Mouse (Mus musculus) midbrain, embryonic 14.5 days (tissue): Measurements from ENCODE around the gene BC029722. TPM values are rescaled to one million over a fixed set of nuclear protein-coding genes. Genes with fewer than 3 reads are reported as not detected.

Experiments
- ATAC-seq: fragments of 200-750 bp; cut with Nextera tagmentation; 2 replicates; pipeline ENCODE4 v1.8.0; 2017; ENCODE audit warnings: moderate number of reproducible peaks, moderate library complexity; ENCODE audit not compliant: low FRiP score, low TSS enrichment
- DNase-seq: peaks from one replicate; pipeline ENCODE4 v3.0.0-alpha.2; 2015
- H3K27ac ChIP-seq: fragments of 300-500 bp; sonication (generic); replicated peaks from 2 replicates; pipeline ENCODE4 v1.5.1; 2014; ENCODE audit warnings: mild to moderate bottlenecking, low read depth, low read length, moderate library complexity
- H3K27me3 ChIP-seq: fragments of 300-500 bp; sonication (generic); 2 replicates; pipeline ENCODE4 v1.6.1; 2014; ENCODE audit warnings: low read length, control low read depth, mixed read lengths; ENCODE audit not compliant: control insufficient read depth, insufficient read depth
- H3K36me3 ChIP-seq: fragments of 300-500 bp; sonication (generic); 2 replicates; pipeline ENCODE4 v1.6.1; 2014; ENCODE audit warnings: low read length, control low read depth; ENCODE audit not compliant: control insufficient read depth, insufficient read depth
- H3K4me1 ChIP-seq: fragments of 300-500 bp; sonication (generic); 2 replicates; pipeline ENCODE4 v1.6.1; 2014; ENCODE audit warnings: mild to moderate bottlenecking, antibody characterized with exemption, low read length, control low read depth; ENCODE audit not compliant: control insufficient read depth, insufficient read depth
- H3K4me2 ChIP-seq: fragments of 300-500 bp; sonication (generic); 2 replicates; pipeline ENCODE4 v1.6.1; 2014; ENCODE audit warnings: mild to moderate bottlenecking, low read length, moderate library complexity
- H3K4me3 ChIP-seq: fragments of 300-500 bp; sonication (generic); replicated peaks from 2 replicates; pipeline ENCODE4 v1.5.1; 2014; ENCODE audit warnings: low read depth, low read length
- H3K9ac ChIP-seq: fragments of 300-500 bp; sonication (generic); replicated peaks from 2 replicates; pipeline ENCODE4 v1.6.1; 2014; ENCODE audit warnings: mild to moderate bottlenecking, low read length, moderate library complexity
- H3K9me3 ChIP-seq: fragments of 300-500 bp; sonication (generic); 2 replicates; pipeline ENCODE4 v1.6.1; 2016; ENCODE audit warnings: low read length, control low read depth, mixed read lengths; ENCODE audit not compliant: control insufficient read depth
- WGBS: fragments of 180-500 bp; shearing (Covaris S2); extraction: QIAGEN DNeasy Blood & Tissue Kit; methylation state at CpG from one replicate; pipeline ENCODE4 v1.1.7; 2014; 5-methylcytosine and 5-hydroxymethylcytosine counted together
- polyA plus RNA-seq: library from polyadenylated mRNA; unstranded; fragments of >200 nt; fragmentation: Nextera tagmentation; extraction: Ambion mirVana; gene quantifications from 2 replicates; pipeline ENCODE4 v1.2.1, GENCODE M21; 2014

The BC029722 gene
- polyA plus RNA-seq, 1 experiment from 2014 or later: 25.5 TPM

DNA sequence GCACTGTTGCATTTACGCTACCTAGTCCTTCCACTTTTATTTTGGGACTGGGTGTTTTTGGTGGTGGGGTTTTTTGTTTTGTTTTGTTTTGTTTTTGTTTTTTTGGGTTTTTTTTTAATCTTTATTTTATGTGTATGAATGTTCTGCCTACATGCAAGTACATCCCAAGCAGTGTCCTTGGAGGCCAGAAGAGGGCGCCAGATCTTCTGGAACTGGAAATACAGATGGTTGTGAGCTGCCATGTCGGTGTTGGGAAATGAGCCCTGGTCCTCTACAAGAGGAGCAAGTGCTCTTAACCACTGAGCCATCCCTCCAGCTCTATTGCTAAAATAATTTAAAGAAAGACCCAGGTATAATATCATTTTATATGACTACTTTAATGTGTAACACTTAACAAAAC, 16.5 kb downstream of the BC029722 start:
- Histone ChIP-seq H3K36me3 (peaks cover 41% of the 10 kb centered on the region), H3K9ac (no peak overlapping the region), H3K27me3 (no peaks in the 10 kb centered on the region), H3K27ac (no peak overlapping the region), H3K9me3 (no peaks in the 10 kb centered on the region), H3K4me2 (no peak overlapping the region), H3K4me3 (no peak overlapping the region), H3K4me1 (no peaks in the 10 kb centered on the region)
- no peak for ATAC-seq
- WGBS: 54% methylated on average over 3 of the region's 3 CpGs
- no peak for DNase-seq

DNA sequence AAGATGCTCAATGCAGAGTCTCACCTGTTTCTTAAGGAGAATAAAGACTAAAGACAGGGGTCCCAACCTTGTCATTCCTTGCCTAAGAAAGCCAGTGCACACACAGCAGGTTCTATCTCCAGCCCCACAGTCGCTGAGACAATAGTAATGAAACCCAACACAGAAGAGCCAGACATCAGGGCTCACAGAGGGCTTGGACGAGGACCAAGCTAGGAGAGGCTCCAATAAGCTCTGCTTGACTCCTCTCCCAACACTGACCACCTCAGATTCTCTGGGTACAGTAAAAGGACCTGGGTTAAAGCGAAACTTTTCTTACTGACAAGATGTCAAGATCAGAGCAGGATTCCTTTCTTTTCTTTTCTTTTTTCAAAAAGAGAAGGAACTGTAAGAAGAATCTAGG, 20.6 kb downstream of the BC029722 start:
- ATAC-seq: no peak
- 47% methylated on average over 3 of the region's 3 CpGs for WGBS

DNA sequence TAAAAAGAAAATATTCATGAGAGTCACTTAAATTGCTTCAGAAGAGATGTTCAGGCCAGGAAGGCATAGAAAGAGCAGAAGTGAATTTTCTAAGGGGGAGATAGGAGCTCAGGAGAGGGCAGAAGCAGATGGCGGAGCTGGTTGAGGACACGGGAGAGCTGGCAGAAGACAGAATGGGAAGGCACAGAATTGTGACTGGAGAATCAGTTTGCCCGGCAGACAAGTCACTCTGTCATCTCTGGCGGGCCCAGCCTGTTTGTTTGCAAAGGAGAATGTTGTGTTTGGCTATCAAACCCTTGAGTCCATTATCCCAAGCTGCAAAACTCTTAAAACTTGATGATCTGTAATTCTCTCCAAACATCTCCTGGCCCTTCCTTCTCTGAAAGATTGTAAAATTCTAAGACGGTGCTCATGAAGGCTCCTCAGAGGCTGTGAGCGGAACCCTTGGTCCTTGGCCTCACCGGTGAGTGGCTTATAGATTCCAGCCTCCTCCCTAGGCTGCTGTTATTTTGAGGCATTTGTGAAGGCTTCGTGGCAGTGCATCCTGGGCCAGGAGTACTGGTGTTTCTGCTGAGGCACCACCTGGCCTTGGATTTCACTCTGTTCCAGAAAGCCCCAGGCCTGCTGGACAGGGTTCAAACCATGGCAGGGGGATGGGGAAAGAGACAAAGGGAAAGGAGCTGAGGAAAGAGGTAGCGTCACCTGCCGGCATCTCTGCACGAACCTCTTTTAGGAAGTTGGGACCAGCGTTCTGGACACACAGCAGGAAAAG, 24.4 kb downstream of the BC029722 start:
- no peak for ATAC-seq
- H3K36me3 ChIP-seq: peaks cover 42% of the 10 kb centered on the region
- H3K4me3 ChIP-seq: no peak overlapping the region
- no peak overlapping the region for H3K9ac ChIP-seq
- no peaks in the 10 kb centered on the region for H3K4me1 ChIP-seq
- H3K27me3 ChIP-seq: no peaks in the 10 kb centered on the region
- no peaks in the 10 kb centered on the region for H3K9me3 ChIP-seq
- H3K27ac ChIP-seq: no peak overlapping the region
- no peak for DNase-seq
- WGBS: 88% methylated on average over 12 of the region's 12 CpGs
- no peak overlapping the region for H3K4me2 ChIP-seq

More for the DNA sequence above, 20.6 kb downstream of the BC029722 start:
- Histone ChIP-seq H3K9ac (no peak overlapping the region), H3K4me2 (no peak overlapping the region), H3K36me3 (peaks cover 57% of the 10 kb centered on the region), H3K9me3 (no peaks in the 10 kb centered on the region), H3K4me1 (no peaks in the 10 kb centered on the region), H3K27ac (no peak overlapping the region), H3K27me3 (no peaks in the 10 kb centered on the region), H3K4me3 (no peak overlapping the region)
- no peak for DNase-seq

DNA sequence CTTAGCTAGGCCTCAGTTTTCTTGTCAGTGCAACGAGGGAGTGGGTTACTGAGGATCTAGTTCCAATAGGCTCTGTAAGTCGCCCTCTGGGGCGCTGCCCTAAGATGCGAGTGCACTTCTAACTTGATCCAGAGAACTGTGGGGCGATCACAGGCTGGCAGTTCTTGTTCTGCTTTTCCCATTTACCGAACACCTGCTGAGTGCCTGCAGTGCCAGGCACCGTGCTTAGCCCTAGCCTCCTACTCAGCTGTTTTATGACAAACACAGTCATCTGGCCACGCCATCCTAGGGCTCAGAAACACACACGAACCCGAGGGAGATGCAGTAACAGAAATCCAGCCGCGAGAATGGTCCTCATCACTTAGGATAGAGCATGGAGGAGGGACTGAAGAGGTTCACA, 26.3 kb downstream of the BC029722 start:
- no peak for DNase-seq
- Histone ChIP-seq H3K27ac (no peak overlapping the region), H3K9me3 (no peaks in the 10 kb centered on the region), H3K4me1 (no peaks in the 10 kb centered on the region), H3K9ac (no peak overlapping the region), H3K27me3 (no peaks in the 10 kb centered on the region), H3K4me2 (no peak overlapping the region), H3K4me3 (no peak overlapping the region), H3K36me3 (peaks cover 27% of the 10 kb centered on the region)
- 31% methylated on average over 12 of the region's 12 CpGs for WGBS
- no peak for ATAC-seq

DNA sequence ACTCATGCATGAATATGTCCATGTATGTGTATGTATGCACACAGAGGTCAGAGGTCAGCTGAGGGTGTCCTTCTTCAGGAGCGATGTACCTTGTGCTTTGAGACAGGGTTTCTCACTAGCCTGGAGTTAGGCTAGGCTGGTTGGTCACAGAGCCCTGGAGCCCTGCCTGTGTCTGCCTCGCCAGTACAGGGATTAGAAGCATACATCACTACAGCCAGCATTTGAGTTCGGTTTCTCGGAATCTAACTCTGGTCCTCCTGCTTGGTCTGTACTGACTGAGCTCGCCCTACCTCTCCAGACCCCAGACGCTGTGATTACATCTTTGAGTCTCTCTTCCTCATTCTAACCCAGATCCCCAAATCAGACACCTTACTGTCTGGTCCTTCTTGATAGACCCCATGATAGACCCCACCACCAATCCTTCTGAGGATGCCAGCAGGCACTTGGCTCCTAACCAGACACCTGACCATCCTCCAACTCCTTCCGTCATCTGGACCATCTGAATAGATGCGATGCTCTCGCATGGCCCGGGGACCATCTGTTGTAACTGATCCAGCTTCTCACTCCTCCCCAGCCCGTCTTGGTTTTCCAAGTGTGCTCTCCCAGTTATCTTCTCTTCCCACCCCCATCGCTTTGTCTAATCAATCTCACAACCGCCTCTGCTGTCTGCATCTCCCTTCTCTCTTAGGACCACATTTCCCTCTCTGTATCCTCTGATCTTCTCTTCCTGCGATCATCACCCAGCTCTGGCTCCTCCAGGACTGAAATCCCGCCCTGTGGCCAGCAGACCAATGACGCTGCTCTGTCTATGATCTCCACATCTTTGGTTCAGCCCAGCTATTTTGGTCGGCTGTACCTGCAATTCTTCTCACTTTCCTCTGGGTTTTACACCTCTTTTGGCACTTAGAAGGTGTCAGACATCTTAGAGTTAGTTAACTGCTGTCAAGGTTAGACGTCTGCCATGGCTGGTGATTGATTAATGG, 31.0 kb downstream of the BC029722 start:
- no peaks in the 10 kb centered on the region for H3K4me1 ChIP-seq
- no peaks in the 10 kb centered on the region for H3K9me3 ChIP-seq
- H3K4me3 ChIP-seq: no peak overlapping the region
- no peak overlapping the region for H3K4me2 ChIP-seq
- H3K27me3 ChIP-seq: no peaks in the 10 kb centered on the region
- ATAC-seq: no peak
- 0 out of 2 replicates have a peak, but pooled peaks cover 5% of the 10 kb centered on the region for H3K36me3 ChIP-seq
- no peak for DNase-seq
- WGBS: 82% methylated on average over 18 of the region's 18 CpGs
- H3K9ac ChIP-seq: no peak overlapping the region
- H3K27ac ChIP-seq: no peak overlapping the region

DNA sequence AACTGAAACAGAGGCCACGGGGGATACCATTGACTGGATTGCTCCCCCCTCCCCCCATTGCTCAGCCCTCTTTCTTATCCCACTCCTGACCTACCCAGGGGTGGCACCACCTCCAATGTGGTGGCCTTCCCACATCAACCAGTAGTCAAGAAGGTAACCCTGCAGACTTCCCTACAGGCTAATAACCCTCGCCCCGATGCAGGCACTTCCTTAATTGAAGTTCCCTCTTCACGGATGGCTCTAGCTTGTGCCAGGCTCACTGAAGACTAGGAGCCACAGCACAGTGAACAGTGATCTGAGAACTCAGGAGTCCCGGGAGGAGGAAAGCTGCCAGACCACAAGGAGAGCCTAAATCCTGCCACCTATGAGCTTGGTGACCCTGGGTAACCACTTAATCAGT, 32.3 kb downstream of the BC029722 start:
- 77% methylated on average over 5 of the region's 5 CpGs for WGBS
- Histone ChIP-seq H3K27ac (no peak overlapping the region), H3K9ac (no peak overlapping the region), H3K27me3 (no peaks in the 10 kb centered on the region), H3K4me2 (no peak overlapping the region), H3K9me3 (no peaks in the 10 kb centered on the region), H3K4me3 (no peak overlapping the region), H3K36me3 (no peaks in the 10 kb centered on the region), H3K4me1 (no peaks in the 10 kb centered on the region)
- no peak for ATAC-seq
- no peak for DNase-seq

DNA sequence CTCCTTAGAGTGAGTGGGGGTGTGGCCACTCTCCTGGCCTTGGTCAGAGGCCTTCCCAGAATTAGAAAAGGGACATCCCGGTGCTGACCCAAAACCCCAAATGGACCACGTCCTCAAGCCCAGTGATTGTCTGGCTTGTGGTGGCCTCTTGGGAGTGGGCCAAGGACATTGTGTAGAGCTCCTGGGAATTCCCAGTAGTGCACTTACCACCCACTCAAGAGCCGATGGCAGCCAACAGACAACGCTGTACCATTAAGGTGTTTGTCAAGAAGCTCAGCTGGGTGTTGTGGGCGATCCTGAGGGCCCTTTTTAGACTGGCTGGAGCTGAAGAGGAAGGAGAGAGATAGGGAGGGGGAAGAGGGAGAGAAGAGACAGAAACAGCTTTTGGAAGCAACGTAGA, 34.7 kb downstream of the BC029722 start:
- no peak overlapping the region for H3K9ac ChIP-seq
- no peaks in the 10 kb centered on the region for H3K36me3 ChIP-seq
- H3K4me2 ChIP-seq: no peak overlapping the region
- no peaks in the 10 kb centered on the region for H3K4me1 ChIP-seq
- no peaks in the 10 kb centered on the region for H3K27me3 ChIP-seq
- 84% methylated on average over 6 of the region's 6 CpGs for WGBS
- ATAC-seq: no peak
- H3K4me3 ChIP-seq: no peak overlapping the region
- no peak for DNase-seq
- H3K9me3 ChIP-seq: no peaks in the 10 kb centered on the region
- no peak overlapping the region for H3K27ac ChIP-seq

DNA sequence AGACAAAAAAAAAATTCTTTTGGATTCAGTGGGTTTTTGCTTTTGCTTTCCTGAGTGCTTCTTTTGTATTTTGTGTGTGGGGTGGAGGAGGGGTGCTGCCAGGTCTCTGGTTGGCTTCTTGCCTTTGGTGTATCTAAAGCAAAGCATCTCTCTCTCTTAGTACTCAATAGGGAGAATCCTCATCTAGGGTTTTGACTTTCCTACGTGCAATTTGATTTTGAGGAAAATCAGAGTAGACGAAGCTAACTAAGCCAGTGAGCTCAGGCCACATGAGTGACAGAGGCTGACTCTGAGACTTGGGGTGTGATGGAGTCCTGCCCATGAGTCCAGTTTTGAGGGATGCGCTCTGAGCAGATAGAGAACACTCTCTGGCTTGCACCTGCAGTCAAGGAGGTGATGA, 39.7 kb downstream of the BC029722 start:
- DNase-seq: no peak
- Histone ChIP-seq H3K4me3 (no peak overlapping the region), H3K27ac (no peak overlapping the region), H3K4me2 (no peak overlapping the region), H3K27me3 (0 out of 2 replicates have a peak, but pooled peaks cover 2% of the 10 kb centered on the region), H3K9me3 (no peaks in the 10 kb centered on the region), H3K4me1 (peaks cover 24% of the 10 kb centered on the region), H3K36me3 (no peaks in the 10 kb centered on the region), H3K9ac (no peak overlapping the region)
- no peak for ATAC-seq
- 87% methylated on average over 3 of the region's 3 CpGs for WGBS
